Mouse (Mus musculus): ENCODE results near the gene 9930021J03Rik.

Gene 9930021J03Rik

DNA sequence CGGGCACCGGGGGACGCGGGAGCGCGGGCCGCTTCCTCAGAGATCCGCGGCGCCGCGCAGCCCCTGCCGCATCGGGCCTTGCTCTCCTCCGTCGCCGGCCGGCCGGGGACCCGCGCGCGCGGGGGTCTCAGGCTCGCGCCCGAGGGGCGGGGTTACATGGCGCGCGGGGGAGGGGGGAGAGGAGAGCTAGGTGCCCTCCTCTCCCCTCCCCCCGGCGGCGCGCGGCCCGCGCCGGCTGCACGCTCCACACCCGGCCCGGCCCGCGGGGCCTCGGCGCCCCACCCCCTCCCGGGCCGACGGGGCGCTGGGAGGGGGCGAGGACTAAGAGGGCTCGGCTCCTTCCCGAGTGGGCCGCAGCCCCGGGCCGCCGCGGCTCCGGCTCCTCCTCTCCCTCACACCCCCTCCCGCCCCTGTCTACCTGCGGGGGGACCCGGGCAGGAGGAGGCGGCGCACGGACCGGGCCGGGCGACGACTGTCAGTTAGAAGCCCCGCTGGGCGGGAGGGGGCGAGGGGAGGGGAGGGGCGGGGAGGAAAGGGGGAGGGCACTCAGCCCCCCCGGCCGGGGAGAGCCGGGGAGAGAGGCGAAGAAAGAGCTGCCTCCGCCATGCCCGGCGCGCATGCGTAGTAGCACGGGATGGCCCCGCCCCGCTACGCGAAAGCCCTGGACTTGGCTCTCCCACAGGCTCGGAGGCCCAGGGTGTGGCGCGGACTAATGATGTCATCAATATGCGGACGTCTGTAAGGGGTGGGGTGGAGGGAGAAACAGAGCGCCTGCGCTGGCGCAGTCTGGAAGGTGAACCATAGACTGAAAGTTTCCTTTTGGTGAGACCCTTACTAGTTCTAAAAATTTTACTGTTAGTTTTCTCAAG is at the start of gene 9930021J03Rik:
TSS of gene 9930021J03Rik (minus strand) at position 73 of the 869 bp plus-strand sequence.
- DNase-seq (ENCODE audit: extremely low spot score): peak; percentile 100

DNA sequence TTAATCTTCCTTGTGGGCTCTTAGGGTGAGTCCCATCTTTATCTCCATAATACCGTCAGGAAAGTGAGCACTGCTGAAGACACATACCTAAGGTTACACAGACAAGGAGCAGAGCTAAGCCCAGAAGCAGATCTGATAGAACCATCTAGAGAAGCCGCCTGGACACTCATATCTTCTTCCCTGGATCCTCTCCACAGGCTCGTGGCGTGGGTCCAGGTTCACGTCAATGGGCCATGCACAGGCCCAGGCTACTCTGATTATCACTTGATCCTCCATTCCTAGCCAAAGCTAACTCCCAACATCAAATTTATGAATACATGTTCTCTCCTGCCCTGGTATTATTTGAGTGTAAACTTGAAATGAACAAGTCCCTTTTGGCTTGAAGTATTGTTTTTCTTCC is 47.9 kb upstream of the 9930021J03Rik start:
- no peak for DNase-seq (ENCODE audit: extremely low spot score)

DNA sequence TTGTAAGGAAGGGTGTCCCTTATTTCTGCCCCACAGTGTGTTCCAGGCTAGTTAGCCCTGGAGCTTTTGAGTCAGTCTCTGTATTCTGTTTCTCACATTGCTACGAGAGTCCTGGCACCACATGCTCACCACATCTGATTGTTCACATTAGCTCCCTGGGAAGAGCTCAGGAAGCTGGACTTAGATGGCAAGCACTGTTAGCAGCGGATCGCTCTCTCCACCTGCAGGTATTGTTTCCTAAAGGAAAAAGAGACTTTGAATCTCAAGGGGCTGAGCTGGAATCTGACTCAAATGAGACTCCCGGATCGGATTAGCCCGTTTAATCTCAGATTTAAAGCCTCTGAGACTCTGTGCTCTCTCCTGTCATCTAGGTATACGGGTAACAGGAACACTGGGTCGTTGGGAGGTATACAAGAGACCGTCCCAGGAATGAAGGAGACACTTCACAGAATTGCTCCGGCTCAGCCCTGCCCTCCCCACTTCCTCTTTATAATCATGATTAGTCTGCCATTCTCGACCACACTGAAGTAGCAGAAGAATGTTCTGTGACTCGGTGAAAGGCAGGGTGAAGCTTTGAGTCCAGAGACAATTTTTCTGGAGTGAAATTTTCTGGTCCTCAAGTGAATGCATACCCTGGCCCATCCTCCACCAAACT is 45.4 kb upstream of the 9930021J03Rik start:
- DNase-seq (ENCODE audit: extremely low spot score): no peak

DNA sequence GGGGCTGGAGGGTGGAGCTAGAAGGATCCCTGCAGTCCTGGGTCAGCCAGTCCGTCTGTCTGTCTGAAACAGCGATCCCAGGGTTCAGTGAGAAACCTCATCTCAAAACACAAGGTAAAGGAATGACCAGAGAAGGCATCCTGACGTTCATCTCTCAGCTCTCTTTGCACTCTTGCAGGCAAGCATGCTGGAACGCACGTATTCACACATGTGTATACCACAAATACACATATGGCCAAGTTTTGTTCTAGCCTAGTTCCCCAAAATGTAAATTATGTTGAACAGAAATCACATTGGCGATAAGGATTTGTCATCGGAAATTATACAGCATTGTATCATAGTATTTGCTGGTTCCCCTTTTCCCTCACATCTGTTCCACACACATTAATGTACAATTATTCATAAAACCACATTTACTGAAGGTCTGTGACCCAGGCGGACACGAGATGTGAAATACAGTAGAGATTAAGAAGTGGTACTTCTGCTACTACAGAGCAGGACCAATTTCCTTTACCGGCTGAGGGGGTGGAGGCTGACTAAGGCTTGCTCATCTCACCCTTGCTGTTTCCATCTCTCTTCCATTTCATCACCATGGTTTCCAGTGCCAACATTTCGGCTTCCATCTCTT is 44.2 kb upstream of the 9930021J03Rik start:
- no peak for DNase-seq (ENCODE audit: extremely low spot score)

DNA sequence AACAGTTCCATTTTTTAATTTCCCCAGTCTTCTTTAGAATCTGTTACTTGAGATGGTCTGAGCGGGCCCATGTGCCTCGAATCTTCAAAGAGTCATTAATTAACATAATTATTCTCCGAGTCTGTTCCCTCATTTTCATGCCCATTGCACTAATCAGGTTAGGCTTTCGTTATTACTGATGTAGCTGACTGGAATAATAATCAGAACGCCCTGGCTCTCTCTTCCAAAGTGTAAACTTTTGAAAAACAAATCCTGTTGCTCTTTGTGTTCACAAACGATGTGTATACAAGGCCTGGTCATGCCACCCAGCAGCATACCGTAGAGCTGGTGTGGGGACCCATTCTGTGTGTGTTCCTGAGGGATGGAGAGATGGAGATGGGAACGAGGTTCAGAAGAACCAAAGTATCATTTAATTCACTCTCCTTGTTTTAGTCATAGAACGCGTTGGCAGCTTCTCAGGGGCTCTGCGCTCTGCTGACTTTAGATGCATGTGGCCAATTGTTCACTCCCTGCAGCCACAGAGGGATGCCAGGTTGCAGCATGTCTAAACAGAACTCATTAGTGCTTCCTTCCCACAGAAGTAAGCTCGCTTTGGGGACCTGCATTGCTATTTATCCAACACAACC is 38.4 kb upstream of the 9930021J03Rik start:
- DNase-seq (ENCODE audit: extremely low spot score): no peak

DNA sequence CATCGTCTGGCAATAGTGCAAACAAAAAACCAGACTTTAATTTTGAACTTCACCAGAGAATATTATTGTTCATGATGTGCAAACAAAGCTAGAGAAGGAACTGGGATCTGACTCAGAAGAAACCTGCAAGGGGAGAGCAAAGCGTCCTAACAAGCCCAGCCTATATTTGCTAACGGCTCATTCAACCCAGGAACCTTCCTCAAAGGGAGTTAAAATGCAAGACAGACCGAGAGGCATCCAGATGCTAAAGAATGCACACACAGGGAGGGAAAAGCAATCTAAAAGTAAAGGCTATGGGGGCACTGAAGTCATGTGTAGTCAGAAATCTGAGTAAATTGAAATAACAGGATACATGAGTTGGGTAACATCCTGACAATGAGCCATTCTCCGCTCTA is 37.8 kb upstream of the 9930021J03Rik start:
- no peak for DNase-seq (ENCODE audit: extremely low spot score)

DNA sequence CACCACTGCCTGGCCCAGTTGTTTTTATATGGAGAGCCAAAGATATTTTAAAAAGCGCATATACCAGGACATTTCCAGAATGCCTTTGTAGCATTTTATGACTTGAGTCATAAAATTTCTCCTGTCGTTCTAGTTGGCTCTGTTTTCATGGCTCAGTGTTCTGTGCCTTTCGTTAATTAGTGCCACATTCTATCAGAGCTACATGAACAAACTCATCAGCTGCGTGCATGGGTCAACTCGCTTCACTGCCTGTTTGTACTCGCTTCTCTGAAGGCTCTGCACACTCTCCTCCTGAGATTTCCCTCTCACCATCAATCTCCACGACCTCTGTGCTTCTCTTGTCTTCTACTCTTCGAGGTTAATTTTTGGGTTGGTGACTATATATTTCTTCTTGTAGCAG is 37.2 kb upstream of the 9930021J03Rik start:
- DNase-seq (ENCODE audit: extremely low spot score): no peak

DNA sequence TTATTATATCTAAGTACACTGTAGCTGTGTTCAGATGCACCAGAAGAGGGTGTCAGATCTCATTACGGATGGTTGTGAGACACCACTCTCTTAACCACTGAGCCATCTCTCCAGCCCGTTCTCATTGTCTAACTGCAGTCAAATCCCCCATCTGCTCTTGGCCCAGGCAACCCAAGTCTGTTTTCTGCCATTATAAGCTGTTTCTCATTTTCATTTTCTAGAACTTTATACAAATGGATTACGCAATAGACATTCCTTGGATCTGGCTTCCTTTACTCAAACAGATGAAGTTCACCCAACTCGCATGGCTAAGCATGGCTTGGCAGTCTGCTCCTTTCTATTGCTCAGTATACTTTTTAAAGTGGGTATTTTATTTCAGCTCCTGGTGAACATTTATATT is 34.9 kb upstream of the 9930021J03Rik start:
- DNase-seq (ENCODE audit: extremely low spot score): no peak

DNA sequence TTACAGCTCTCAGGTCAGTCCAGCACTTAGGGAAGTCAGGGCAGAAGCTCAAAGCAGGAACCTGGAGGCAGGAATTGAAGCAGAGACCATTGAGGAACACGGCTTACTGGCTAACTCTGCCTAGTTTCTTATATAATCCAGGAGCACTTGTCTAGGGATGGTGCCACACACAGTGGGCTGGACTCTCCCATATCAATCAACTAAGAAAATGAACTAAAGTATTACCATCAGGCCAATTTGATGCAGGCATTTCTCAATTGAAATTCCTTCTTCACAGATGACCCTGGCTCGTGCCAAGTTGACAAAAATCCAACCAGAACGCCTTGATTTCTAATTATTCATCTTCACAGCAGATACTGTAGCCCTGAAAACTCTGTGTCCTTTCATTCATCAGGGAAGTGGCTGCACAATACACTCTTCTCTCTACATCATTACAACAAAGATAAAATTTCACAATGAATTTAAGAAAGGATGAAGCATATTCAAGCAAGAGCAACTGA is 32.9 kb upstream of the 9930021J03Rik start:
- DNase-seq (ENCODE audit: extremely low spot score): no peak

DNA sequence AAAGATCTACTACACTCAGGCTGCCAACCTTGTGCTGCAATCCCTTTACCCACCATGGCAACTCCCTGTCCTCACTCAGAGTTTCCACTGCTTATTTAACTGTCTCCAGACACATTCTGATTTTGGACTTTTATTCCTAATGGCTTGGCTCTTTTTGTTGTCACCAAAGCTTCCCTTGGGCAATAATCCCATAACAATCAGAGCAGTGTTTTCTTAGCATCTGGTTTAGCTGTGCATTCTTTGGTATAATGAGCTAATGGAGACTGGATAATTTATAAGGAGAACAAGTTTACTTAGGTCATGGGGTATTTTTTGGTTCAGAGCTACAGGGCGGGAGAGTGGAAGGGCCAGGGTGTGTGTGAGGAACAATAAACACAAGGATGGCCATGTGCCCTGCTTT is 32.4 kb upstream of the 9930021J03Rik start:
- no peak for DNase-seq (ENCODE audit: extremely low spot score)

DNA sequence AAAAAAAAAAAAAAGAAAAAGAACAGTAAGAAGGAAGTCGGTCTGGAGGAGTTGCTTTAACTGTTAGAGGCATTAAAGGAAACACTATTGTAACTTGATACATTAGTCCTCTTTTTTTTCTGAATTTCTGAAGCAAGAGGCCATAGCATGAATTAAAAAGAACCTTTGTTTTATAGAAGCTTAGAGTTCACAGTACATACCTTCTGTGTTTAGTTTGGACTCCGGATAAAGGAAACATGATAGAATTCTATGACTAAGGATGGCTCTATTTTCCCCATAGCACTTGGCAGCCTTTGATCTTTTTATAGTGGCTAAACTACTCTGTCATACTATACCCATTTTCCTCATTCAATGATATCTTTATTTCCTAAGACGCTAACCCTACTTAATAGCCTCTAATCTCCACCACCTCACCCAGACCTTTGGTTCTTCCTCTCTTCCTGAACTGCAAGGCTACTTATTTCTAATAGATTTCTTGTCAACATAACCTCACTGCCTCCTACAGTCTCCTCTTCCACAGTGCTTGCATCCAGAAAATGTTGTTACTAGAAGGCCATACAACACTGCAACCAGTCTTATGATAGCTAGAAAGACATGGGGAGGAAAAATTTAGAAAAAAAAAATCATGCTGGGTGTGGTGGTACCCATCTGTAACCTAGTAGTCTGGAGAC is 29.7 kb upstream of the 9930021J03Rik start:
- no peak for DNase-seq (ENCODE audit: extremely low spot score)

DNA sequence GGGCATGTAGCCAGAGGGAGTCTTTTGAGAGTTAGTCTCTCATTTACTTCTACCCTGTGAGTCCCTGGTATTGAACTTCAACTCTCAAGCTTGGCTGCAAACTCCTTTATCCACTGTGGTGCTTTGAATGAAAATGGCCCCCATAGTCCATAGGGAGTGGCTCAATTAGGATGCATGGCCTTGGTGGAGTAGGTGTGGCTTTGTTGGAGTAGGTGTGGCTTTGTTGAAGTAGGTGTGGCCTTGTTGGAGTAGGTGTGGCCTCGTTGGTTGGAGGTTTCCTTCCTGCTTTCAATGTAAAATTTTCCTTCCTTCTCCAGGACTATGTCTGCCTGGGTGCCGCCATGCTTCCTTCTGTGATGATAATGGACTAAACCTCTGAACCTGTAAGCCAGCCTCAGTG is 25.1 kb upstream of the 9930021J03Rik start:
- no peak for DNase-seq (ENCODE audit: extremely low spot score)

DNA sequence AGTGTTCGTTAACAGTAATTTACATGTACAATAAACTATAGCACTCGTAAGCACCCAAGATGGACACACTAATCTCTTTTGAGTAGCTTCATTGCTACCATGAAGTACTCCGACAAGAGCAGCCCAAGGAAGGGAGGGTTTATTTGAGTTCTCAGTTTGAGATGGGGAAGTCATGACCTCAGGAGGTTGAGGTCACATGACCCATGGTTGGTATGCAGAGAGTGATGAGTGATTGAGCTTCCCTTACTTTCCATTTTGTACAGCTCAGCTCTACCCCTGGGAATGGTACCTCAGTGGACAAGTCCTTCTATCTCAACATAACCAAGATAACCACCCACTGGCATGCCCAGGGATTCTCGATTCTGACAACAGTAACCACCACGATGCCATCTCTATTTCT is 22.8 kb upstream of the 9930021J03Rik start:
- DNase-seq (ENCODE audit: extremely low spot score): no peak

DNA sequence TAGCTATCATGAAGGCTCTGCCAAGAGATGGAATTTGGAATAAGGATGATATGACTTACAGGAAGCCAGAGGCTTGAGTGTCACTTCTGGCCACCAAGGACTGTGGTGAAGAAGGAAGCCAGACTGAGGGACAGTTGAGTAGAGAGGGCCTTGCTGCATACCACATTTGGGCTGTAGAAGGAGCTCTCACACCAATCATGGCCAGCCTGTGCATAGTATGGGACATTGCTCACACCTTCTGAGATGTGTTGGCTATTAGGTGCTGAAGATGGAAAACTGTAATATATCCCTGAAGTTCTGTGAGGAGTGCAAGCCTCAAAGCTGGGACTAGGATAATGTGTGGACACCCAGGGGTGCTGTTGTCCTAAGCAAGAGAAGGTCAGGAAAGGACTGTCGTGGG is 20.9 kb upstream of the 9930021J03Rik start:
- no peak for DNase-seq (ENCODE audit: extremely low spot score)

DNA sequence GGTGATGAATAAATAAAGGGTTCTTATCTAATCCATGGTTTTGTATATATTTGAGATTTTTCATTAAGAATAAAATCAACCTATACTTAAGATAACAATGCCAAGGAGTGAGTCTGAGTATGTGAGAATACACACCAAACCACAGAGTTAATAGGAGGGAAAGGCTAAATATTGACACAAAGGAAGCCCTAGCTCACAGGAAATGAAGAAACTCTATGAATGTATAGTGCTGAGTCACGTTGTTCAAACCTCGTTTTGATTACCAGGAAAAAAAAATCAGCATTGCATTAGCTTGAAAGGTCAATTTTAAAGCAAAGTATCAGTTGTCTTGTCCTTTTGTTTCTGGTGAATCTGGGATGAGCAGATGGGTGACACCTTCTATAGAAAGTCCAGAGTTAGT is 19.2 kb upstream of the 9930021J03Rik start:
- DNase-seq (ENCODE audit: extremely low spot score): no peak

DNA sequence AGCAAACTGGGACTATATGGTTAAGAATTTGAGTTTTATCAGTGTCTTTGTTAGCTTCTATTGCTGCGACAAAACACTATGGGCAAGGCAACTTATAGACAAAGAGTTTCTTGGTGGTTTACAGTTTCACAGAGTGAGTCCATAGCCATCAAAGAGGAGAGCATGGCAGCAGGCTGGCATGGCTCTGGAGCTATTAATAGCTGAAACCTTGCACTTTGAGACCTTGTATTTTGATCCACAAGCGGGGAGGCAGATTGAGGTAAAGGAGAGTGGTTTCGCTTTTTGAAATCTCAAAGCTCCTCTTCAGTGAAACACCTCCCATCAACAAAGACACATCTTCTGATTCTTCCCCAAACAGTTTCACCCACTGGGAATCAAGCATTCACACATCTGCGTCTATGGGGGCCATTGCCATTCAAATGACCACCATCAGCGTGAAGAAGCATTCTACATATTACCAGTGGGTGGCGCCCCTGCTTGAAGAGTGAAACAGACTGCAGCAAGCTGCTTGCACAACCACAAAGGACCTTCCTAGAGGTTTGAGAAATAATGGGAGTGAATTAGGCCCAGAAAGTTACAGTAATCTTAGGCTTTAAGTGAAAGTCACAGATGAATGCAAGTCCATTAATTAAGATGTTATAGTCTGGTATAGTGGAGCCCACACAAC is 18.4 kb upstream of the 9930021J03Rik start:
- peak; percentile 31 for DNase-seq (ENCODE audit: extremely low spot score)

DNA sequence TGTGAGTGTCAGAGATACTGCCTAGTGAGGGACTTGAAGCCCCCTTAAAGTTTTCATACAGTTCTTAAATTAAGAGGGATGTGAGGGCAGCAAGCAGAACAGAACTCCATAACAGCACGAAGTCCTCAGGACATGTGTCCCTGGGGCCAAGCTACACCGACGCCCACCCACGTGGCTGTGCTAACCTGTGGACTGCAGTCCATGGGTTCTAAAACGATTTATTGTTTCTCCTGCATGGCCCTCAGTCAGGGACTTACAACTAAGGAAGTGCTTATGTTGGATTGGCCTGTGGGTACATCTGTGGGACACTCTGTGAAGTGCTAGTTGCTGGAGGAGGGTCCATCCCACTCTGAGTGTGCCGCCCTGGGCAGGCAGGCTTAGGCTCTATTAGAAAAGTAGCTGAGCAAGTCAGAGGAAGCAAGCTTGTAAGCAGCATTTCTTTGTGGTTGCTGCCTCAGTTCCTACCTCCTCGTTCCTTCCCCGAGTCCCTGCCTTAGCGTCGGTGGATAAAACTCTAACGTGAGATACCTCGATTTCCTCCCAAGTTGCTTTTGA is 17.7 kb upstream of the 9930021J03Rik start:
- DNase-seq (ENCODE audit: extremely low spot score): no peak

DNA sequence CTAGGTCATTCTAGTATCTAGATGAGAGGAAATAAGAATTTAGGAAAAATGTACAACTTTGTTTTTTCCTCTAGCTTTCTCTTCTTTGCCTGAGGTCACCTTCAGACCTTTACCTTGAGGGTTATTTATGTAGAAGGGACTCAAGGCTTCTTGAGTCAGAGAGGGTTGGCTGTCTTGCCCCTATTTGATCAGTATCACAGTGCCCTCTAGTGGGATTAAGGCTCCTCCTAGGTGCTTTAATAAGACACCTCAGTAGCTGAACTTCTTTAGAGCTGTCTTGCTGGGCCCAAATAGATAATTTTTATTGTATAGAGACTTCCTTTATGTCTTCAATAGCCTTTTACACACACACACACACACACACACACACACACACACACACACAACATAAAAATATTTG is 15.2 kb upstream of the 9930021J03Rik start:
- peak; percentile 46 for DNase-seq (ENCODE audit: extremely low spot score)

DNA sequence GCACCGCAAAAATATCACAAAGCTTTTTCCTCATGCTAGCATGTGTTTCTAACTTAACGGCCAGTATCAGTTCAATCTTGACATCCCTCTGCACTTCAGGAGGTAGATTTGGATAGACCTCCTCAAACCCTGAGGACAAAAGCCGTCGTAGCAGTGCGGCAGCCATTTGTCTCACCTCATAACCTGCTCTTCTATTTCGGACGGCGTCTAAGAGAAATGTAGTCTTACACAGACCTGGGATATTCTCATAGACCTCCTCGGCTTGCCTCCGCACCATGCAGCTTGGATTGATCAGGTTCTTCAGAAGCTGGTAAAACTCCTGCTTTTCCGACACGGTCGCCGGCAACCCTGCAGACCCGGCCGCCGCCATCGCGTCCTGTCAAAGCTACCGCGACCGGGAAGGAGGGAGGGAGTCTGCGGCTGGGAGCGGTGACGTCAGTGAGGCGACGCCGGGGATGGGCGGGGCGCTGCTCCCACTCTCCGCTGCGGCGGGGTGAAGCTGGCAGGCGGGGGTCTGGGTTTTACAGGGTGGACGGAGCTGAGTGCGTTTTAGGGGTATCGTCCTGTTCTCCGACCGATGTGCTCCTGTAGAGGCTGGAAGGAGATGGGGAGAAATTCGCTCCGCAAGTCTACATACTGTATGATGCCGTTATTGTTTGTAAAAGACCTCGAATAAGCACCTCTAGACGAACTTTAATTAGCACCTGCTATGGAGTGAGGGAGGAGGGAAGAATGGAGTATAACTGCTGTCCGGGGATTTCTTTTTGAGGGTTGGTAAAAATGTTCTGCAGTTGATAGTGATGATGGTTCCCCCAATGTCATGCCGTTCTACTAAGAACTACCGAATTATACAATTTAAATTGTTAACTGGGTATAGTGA is 7.0 kb upstream of the 9930021J03Rik start, which contains the start of gene Ranbp6:
TSS of gene Ranbp6 (minus strand) at position 394 of the 880 bp plus-strand sequence.
- DNase-seq (ENCODE audit: extremely low spot score): peak; percentile 90

DNA sequence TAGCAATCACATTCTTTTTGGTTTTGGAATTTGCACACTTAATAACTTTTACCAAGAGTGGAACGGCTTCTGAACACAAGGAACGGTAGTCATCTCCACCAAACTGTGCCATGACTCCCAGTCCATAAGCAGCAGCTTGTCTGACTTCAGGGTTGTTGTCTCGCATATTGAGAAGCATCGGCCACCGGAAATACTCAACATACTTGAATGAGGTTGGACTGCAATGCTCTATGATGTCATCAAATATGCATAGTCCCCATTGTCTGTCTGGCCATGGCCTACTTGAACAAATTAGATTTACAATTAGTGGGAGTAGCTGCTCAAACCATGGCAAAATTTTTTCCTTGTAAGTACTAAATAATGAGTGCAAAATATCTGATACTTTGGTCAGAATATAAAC is 4.2 kb upstream of the 9930021J03Rik start:
- DNase-seq (ENCODE audit: extremely low spot score): no peak
